Mouse (Mus musculus) spleen, adult 2 months (tissue): ENCODE measurements at regions not wholly inside any gene's neighbourhood (a gene's known extent, or its start where the extent isn't known, plus 50 kb on each side); places are given as distances from the start of the nearest gene placed in this dataset.

Experiments used
- DNase-seq, 2 experiments: peaks; one replicate each; pipeline versions ENCODE4 v3.0.0 to v3.0.0-alpha.2; 2012 to 2021; ENCODE audit warnings: low spot score in 2 of 2, low read depth in 1 of 2
- H3K27ac ChIP-seq: fragments of 200-500 bp; 2 replicates; pipeline ENCODE4 v1.5.1; 2012; ENCODE audit warnings: low read length, inconsistent platforms; ENCODE audit not compliant: insufficient read depth
- H3K27me3 ChIP-seq: fragments of 200-500 bp; 2 replicates; pipeline ENCODE4 v1.6.1; 2012; ENCODE audit warnings: mild to moderate bottlenecking, moderate library complexity, low read length, inconsistent platforms; ENCODE audit not compliant: control insufficient read depth, insufficient read depth
- H3K36me3 ChIP-seq: fragments of 200-500 bp; 2 replicates; pipeline ENCODE4 v1.6.1; 2012; ENCODE audit warnings: mild to moderate bottlenecking, low read length, inconsistent platforms; ENCODE audit not compliant: control insufficient read depth, insufficient read depth
- H3K4me1 ChIP-seq: fragments of 200-500 bp; 2 replicates; pipeline ENCODE4 v1.6.1; 2011; ENCODE audit warnings: inconsistent platforms; ENCODE audit not compliant: control insufficient read depth, insufficient read depth, insufficient read length
- H3K4me3 ChIP-seq: fragments of 200-500 bp; 2 replicates; pipeline ENCODE4 v1.5.1; 2011; ENCODE audit warnings: mild to moderate bottlenecking, inconsistent platforms; ENCODE audit not compliant: insufficient read depth, insufficient read length; ENCODE audit errors: extremely low read depth
- CTCF ChIP-seq: fragments of 200-500 bp; IDR thresholded peaks from 2 replicates; pipeline ENCODE4 v1.5.1; 2011; ENCODE audit warnings: mild to moderate bottlenecking, inconsistent platforms; ENCODE audit not compliant: insufficient read depth, insufficient read length, insufficient replicate concordance; ENCODE audit errors: extremely low read depth
- POLR2A ChIP-seq: fragments of 200-500 bp; IDR thresholded peaks from 2 replicates; pipeline ENCODE4 v1.6.1; 2011; ENCODE audit warnings: low read depth, low read length, inconsistent platforms
- WGBS: fragments of 180-500 bp; shearing (Covaris S2); methylation state at CpG from one replicate; pipeline ENCODE4 v1.1.7; 2018; 5-methylcytosine and 5-hydroxymethylcytosine counted together

- Histone ChIP-seq H3K4me1 (no peaks in the 10 kb centered on the region), H3K4me3 (no peak overlapping the region), H3K36me3 (no peaks in the 10 kb centered on the region), H3K27me3 (no peaks in the 10 kb centered on the region), H3K27ac (no peak overlapping the region)
- DNase-seq: no peak
- WGBS: 88% methylated on average over 11 of the region's 11 CpGs
- no peak for TF ChIP-seq POLR2A
Observed at GRCm38 (mm10) chr13:103660248-103660996, 114.0 kb downstream of the Srek1 start.

GRCm38 (mm10) chr13:103655966-103656365, 118.4 kb downstream of the Srek1 start:
- 92% methylated on average over 2 of the region's 2 CpGs for WGBS
- Histone ChIP-seq H3K27me3 (no peaks in the 10 kb centered on the region), H3K27ac (no peak overlapping the region), H3K4me1 (no peaks in the 10 kb centered on the region), H3K36me3 (no peaks in the 10 kb centered on the region), H3K4me3 (no peak overlapping the region)
- TF ChIP-seq CTCF (no peak), POLR2A (no peak)
- DNase-seq: no peak

- TF ChIP-seq POLR2A (no peak), CTCF (no peak)
- no peak overlapping the region for H3K27ac ChIP-seq
- no peak for DNase-seq
- no peaks in the 10 kb centered on the region for H3K4me1 ChIP-seq
- WGBS: 74% methylated on average over 4 of the region's 4 CpGs
- H3K4me3 ChIP-seq: no peak overlapping the region
- H3K36me3 ChIP-seq: no peaks in the 10 kb centered on the region
- no peaks in the 10 kb centered on the region for H3K27me3 ChIP-seq
Observed at GRCm38 (mm10) chr13:103653216-103653615, 121.2 kb downstream of the Srek1 start.

DNA sequence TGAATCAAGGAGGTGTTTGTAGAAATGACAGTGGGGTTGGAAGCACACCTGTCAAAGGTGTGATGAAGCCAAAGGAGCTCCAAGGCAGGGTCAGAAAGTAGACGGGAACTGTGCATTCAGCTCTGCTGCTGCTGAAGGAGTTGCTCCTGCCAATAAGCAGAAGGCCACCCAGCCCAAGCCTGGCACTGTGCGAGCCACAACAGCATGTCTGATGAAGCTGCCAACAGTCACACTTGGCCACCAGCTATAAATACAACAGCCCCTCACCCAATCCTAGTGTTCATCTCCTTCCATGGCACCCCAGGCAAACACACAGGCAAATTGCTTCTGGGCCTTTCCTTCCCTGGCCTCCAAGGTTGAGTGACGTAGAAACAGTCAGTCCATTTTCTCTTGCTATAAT, 125.0 kb downstream of the Srek1 start:
- no peak for DNase-seq
- Histone ChIP-seq H3K27ac (no peak overlapping the region), H3K4me1 (no peaks in the 10 kb centered on the region), H3K36me3 (no peaks in the 10 kb centered on the region), H3K4me3 (no peak overlapping the region), H3K27me3 (no peaks in the 10 kb centered on the region)
- no peak for TF ChIP-seq POLR2A
- WGBS: 88% methylated on average over 3 of the region's 3 CpGs

DNA sequence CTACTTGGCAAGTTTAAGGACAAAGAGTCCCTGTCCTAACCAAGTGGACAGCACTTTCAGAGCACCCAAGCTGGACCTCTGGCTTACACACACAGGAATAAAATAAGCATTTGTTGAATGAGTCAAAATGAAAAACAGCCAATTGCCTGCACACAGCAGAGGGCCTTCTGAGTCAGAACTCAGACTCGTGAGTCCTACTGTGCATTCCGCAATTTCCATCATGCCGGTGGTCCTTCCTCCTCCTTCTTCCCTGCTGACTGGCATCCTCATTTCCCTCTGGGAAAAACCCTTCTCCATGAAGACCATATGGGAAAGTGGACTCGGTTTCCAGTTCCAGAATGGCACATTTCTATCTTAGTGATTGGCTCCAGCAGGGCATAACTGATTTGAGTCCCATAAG, 126.4 kb downstream of the Srek1 start:
- 77% methylated on average over 4 of the region's 4 CpGs for WGBS
- no peak overlapping the region for H3K4me3 ChIP-seq
- TF ChIP-seq POLR2A: no peak
- TF ChIP-seq CTCF: no peak
- no peak overlapping the region for H3K27ac ChIP-seq
- H3K27me3 ChIP-seq: no peaks in the 10 kb centered on the region
- H3K4me1 ChIP-seq: no peaks in the 10 kb centered on the region
- no peaks in the 10 kb centered on the region for H3K36me3 ChIP-seq
- DNase-seq: no peak

- Histone ChIP-seq H3K4me3 (no peak overlapping the region), H3K27me3 (no peaks in the 10 kb centered on the region)
- no peak for DNase-seq
Observed at GRCm38 (mm10) chr13:103646035-103646434, 128.4 kb downstream of the Srek1 start.

GRCm38 (mm10) chr13:103643993-103644722, 130.2 kb downstream of the Srek1 start:
- Histone ChIP-seq H3K27me3 (no peaks in the 10 kb centered on the region), H3K27ac (no peak overlapping the region), H3K4me1 (no peaks in the 10 kb centered on the region), H3K36me3 (no peaks in the 10 kb centered on the region), H3K4me3 (no peak overlapping the region)
- TF ChIP-seq CTCF: no peak
- no peak for TF ChIP-seq POLR2A
- DNase-seq: no peak
- WGBS: 72% methylated on average over 6 of the region's 6 CpGs

More at GRCm38 (mm10) chr13:103646035-103646434, 128.4 kb downstream of the Srek1 start:
- no peaks in the 10 kb centered on the region for H3K36me3 ChIP-seq
- H3K4me1 ChIP-seq: no peaks in the 10 kb centered on the region
- TF ChIP-seq POLR2A (no peak), CTCF (peak; percentile 19; the same call in 1 of the 2 replicates)
- 27% methylated on average over 4 of the region's 4 CpGs for WGBS
- no peak overlapping the region for H3K27ac ChIP-seq
